Mouse (Mus musculus) adrenal gland, postnatal 14 days (tissue): ENCODE data around the gene Fam213a. TPM values are rescaled to one million over a fixed set of nuclear protein-coding genes. Genes with fewer than 3 reads are reported as not detected.

Experiments
- total RNA-seq: library from RNA; stranded (reverse); gene quantifications from 2 replicates; pipeline ENCODE4 v1.2.3, GENCODE M21; 2021

Gene Fam213a
- total RNA-seq, 1 experiment from 2014 or later = 179 TPM

Other genes with a start within 250 kb of the Fam213a start
- gene Sh2d4b, start 120.5 kb downstream of the Fam213a start, total RNA-seq = 1.4 and 3.0 TPM in 2 replicates
- 43.8 and 47.6 TPM in 2 replicates for gene Tspan14, start 47.0 kb downstream of the Fam213a start, total RNA-seq
- gene Dydc2, start 55.4 kb upstream of the Fam213a start, total RNA-seq = 0.59 and 0.64 TPM in 2 replicates
- not detected in 2 replicates for gene Dydc1, start 59.1 kb upstream of the Fam213a start, total RNA-seq
- 21.7 and 341 TPM in 2 replicates for gene Mat1a, start 91.2 kb upstream of the Fam213a start, total RNA-seq
- gene Sftpa1, start 118.0 kb upstream of the Fam213a start, total RNA-seq = 0.11 and 1.8 TPM in 2 replicates
- gene Mbl1, start 137.7 kb upstream of the Fam213a start, total RNA-seq = 0.64 and 24.3 TPM in 2 replicates
- not detected in 2 replicates for gene Sftpd, start 171.4 kb upstream of the Fam213a start, total RNA-seq